Mouse (Mus musculus): ENCODE measurements around the gene Hoxd8. TPM values are rescaled to one million over a fixed set of nuclear protein-coding genes. Genes with fewer than 3 reads are reported as not detected.
A peak's percentile ranks its signal among the peaks of the same experiment; 100 is the strongest.

Gene Hoxd8
- total RNA-seq, 2 experiments from 2014 or later, result 1.1 to 1.3 TPM

DNA sequence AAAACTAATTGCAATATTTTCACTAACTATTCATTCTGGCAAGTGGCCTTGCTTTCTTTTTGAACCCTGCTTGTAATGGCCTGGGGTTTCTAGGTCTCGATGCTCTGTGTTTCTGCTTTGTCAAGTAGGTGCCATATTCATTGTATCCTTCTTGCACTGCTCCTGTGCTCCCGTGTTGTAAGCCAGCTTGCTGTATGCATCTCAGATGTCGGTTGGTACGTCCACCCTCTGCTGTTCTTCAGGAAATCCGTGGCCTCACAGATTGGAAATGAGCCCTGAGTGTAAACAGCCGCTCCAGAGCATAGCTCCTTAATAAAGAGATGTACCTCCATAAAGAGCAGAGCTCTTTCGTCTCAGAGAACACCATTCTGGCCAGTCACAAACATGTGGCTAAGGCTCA, 3.2 kb downstream of the Hoxd8 start:
- no peak for DNase-seq
- intact Hi-C loops (cut with DNase I), result loop anchor here (10.0 kb wide), 2 partner anchors 537 to 1077 kb away; no protein-coding TSS in a partner anchor

GRCm38 (mm10) chr2:74708676-74709075, 4.3 kb downstream of the Hoxd8 start:
- DNase-seq, result no peak
- intact Hi-C loops (cut with DNase I), result loop anchor here (10.0 kb wide), 2 partner anchors 536 to 1076 kb away; no protein-coding TSS in a partner anchor

GRCm38 (mm10) chr2:74709465-74710419, 5.3 kb downstream of the Hoxd8 start:
- DNase-seq, result no peak
- intact Hi-C loops (cut with DNase I), result loop anchor here (10.0 kb wide), 2 partner anchors 535 to 1075 kb away; no protein-coding TSS in a partner anchor

DNA sequence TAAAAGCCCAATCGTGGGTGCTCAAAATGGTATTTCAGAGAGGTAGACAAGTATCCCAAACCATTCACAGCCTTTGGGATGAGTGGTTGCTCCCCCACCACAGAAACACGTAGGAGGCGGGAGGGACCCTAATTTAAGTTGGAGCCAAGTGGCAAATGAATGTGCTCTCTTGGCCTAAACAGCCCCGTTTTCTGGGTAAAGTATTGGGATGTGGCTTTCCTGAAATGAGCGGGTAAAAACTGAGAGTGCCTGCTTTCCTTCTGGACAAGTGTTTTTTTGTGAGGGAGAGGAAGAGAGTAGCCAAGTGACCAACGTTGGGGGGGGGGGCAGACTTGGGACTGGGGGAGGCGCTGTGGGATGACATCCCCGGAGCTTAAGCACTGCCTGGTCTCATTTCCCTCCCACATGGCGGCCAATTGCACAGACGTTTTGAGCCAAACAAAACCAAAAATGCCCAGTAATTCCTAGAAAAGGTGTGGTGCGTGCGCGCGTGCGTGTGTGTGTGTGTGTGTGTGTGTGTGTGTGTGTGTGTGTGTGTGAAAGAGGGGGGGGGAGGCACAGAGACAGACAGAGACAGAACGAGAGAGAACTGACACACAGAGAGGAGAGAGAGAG, 6.6 kb downstream of the Hoxd8 start:
- intact Hi-C loops (cut with DNase I), result no loop called here
- no peak for DNase-seq

DNA sequence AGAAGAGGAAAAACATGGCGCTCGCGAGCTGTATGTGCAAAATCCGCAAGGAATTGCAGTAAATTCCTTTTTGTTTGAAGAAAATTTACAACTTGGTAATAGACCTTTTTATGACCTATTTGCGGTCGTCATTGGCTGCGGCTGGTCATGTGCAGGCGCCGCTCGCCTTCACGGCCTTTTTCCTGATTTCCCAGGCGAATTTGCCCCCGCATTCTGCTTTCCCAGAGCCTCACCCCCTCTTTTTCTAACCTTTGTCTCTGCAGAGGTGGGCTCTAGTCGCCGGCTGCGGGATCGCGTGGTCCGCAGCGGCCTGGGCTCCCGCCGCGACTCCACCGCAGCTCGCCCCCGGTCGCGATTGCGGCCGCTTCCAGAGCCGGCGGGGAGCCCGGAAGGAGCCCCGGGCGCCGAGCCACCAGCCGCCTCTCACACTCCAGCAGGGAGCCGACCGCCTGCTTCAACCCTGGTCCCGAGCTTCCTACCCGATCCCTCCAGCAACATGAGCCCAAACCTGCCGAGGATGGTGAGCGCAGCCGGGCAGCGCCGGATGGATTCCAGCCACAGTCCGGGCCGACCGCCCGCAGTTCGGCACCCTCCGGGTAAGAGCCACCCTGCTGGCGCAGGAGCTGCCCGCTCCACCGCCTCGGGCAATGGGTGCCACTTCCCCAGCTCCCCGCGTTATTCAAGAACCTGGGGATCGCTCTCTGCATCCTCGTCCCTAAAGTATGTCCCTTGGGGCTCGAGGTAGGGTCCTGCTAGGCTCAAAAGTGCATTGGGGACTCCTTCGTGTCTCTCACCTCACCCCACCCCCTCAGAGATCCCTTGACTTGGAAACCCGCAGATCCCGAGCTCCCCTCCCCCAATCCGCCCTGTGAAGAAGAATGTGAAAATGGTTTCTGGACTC, 7.6 kb downstream of the Hoxd8 start, which contains the start of the genes Hoxd3 and Hoxd4:
TSS of gene Hoxd3 (plus strand) at position 207 of the 901 bp plus-strand sequence.
TSS of gene Hoxd4 (plus strand) at position 209 of the 901 bp plus-strand sequence.
- DNase-seq, result no peak
- intact Hi-C loops (cut with DNase I), result no loop called here

GRCm38 (mm10) chr2:74713239-74714150, 9.1 kb downstream of the Hoxd8 start:
- intact Hi-C loops (cut with DNase I), result no loop called here
- DNase-seq, result no peak

DNA sequence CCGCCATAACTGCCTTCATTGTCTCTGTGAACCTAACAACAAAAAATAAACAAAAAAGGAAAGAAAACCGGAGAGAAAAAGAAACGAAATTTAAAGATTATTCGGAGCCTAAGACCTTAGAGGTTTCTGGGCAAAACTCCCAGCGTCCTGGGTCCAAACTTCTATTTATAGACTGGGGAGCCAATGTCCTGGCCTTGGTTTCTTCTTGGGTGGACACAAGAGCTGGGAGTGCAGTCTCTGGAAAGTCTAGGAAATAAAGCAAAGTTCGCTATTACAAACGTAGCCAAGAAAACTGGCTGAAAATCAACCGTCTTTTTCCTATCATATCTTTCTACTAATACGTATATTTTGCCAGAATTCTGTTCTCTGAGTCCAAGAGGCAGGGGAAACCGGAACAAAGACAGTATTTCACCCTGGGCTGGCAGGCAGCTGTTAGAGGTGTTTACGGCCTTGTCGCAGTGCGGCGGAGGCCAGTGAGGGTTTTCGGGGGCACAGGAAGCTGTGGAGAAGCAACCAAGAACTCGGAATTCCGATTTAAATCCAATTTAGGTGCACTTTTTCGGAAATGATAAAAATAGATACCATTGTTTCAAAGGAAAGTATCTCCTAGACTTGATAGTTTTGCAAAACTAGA, 9.9 kb downstream of the Hoxd8 start:
- intact Hi-C loops (cut with DNase I), result no loop called here
- DNase-seq, result no peak

DNA sequence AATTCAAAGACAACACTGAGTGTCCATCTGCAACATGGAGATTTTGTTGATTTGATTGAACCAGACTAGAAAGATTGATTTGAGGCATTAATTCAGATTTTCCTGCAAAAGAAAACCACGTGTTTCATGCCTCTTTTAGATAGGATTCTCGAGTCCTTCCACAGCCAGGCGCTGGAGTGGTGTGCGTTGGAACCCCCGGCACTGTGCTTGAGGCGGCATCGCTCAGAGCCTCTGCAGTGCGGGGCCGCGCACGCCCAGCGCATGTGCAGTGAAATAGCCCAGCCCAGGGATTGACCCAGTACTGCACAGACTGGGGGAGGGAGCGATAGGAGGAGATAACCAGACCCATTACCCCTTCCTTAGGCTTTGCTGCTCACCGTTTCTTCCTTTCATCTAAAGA, 10.5 kb downstream of the Hoxd8 start:
- no peak for DNase-seq
- intact Hi-C loops (cut with DNase I), result loop anchor here (1.0 to 5.0 kb wide), 5 partner anchors 107 to 877 kb away; no protein-coding TSS in a partner anchor

- DNase-seq, result peak; percentile 83 to 89
- intact Hi-C loops (cut with DNase I), result loop anchor here (1.0 to 5.0 kb wide), 5 partner anchors 107 to 877 kb away; no protein-coding TSS in a partner anchor
Measured at GRCm38 (mm10) chr2:74715504-74716241, 11.3 kb downstream of the Hoxd8 start.

DNA sequence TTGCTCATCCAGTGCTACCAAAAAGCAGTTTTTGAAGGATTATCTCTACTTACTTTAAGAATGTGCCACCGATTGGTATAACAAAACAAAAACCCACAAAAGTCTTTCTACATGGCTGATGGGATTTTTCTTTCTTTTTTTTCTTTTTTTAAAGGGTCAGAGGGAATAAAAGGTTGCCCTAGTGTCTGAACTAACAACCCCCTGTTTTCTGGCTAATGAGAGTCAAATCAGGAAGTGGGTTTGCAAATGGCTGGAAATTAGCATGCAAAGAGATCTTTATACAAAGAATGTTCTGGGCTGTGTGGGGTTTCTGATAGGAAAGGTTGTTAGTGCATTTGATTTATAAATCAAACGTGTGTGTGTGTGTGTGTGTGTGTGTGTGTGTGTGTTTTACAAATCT, 16.0 kb downstream of the Hoxd8 start:
- intact Hi-C loops (cut with DNase I), result no loop called here
- DNase-seq, result no peak

DNA sequence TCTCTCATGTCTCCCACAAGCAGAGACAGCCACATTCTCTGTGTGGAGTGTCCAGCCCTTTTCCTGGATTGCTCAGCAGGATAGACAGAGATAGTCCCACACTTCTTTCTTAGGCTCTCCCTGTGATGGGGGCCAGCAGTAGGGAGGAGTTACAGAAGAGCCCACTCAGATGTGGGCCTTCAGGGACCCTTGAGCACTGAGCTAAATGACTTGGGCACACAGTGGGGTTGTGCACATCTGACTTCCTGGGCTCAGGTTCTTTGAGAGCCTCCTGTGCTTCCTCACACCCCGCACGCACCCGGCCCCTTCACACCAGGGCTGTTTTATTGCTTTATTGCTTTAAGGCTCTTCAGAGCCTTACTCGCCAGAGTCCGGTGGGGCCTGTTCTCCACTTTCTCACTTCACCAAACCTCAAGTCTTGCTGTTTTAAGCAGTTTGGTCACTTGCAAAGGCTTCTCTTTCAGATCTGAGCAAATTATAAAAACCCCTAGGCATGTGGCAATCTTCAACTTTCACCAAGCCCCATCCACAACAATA, 16.6 kb downstream of the Hoxd8 start:
- intact Hi-C loops (cut with DNase I), result no loop called here
- no peak for DNase-seq

DNA sequence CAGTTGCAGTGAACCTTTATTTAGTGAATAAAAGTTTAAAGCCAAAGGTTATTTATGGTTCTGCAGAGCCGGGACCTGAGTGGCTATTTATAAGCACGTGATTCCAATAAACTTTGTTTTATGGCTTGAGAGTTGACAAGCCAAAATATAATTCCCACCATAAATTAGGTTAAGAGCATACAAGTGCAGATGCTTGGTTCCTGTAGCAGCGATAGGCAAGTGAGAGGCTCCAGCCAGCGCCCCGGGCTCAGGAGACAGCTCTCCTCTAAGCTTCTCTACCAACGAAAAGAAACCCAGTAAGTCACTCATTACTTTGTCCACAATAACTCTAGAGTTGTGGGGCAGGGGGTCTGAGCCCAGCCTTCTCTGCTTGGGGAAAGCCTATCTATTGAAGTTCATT, 17.5 kb downstream of the Hoxd8 start:
- DNase-seq, result no peak
- intact Hi-C loops (cut with DNase I), result no loop called here

DNA sequence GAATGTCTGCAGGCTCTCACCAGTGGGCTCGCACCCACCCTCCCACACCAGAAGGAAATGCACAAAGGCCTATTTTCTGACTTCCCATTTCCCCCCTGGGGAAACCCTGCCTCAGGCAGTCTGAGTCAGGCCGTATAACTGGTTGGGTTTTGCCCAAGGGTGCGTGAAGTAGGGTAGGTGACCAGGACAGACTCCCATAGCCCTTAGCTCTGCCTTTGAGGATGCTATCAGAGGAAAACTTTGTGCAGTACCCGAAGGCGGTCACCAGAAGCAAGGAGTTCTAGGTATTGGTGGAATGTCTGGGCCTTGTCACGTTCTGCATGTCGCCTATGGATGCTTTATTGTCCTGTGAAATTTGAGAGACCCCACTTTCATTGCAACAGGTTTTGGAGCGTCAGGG, 18.5 kb downstream of the Hoxd8 start:
- intact Hi-C loops (cut with DNase I), result no loop called here
- no peak for DNase-seq

DNA sequence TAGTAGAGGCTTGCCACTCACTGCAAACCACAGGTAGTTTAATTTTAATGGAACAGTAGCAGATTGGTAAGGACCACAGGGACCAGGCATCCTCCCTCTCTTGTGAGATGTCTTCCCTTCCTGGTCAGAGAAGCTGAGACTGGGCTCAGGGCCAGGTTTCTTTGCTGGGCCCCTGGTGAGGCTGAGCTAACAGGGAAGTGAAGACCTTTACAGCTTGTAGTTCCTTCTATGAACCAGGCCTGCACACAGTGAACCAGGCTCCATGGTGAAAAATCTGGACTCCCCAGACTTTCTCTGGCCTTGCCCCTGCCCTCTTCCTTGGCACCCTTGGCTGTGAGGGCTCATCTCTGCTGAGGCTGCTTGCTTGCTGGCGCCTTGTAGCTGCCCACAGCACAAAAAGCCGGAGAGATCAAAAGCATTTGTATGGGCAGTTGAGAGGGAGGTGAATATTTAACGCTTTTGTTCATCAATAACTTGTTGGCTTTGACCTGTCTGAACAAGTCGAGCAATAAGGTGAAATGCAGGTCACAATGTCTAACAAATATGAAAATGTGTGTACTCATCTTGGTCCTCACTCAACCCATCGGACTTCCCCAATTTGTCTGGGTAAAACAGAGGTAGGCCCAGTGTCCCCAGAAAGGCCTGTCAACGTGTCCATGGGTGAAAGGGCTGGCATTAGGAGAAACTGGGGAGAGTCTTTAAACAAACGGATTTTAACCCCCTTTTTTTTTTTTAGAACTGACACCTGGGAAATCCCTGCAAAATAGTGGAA, 20.0 kb downstream of the Hoxd8 start:
- intact Hi-C loops (cut with DNase I), result no loop called here
- no peak for DNase-seq

DNA sequence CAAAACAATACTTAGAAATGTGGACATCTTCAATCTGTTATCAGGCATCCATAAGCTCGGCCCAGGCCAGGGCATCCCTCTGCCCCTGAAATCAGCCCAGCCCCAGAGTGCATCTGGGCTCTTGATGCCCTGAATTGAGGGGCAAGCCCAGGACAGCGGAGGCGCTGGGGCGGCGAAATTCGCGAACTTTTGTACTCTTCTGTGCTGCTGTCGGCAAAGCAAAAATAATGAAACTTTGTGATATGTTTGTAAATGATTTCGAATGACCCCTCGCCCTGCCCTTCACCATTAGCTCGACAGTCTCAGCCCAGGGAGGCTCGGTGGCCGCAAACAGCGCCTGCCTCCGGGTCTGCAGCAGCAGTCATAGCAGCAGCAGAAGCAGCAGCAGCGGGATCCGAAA, 20.8 kb downstream of the Hoxd8 start:
- no peak for DNase-seq
- intact Hi-C loops (cut with DNase I), result no loop called here

DNA sequence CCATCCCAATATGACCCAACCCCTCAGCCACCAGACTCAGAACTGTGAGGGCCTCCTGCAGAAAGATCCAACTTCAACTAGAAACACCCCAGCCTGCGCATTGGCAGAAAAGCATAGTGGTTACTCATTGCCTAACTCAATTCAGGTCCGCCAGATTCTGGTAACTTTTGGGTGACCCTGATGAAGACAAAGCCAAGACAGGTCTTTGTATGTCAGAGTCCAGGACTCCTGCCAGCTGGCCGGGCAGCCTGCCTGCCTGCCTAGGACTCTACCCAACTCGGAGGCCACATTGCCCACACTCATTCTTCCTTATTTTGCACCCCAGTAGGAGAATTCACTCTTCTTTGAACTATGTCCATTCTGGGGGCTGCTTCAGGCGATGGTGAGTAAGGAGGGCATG, 22.1 kb downstream of the Hoxd8 start, which contains the start of gene Gm28230:
TSS of gene Gm28230 (plus strand) at position 178 of the 400 bp plus-strand sequence.
- no peak for DNase-seq
- intact Hi-C loops (cut with DNase I), result no loop called here
